Mouse (Mus musculus): ENCODE results near the gene Gga3.

Gene Gga3

DNA sequence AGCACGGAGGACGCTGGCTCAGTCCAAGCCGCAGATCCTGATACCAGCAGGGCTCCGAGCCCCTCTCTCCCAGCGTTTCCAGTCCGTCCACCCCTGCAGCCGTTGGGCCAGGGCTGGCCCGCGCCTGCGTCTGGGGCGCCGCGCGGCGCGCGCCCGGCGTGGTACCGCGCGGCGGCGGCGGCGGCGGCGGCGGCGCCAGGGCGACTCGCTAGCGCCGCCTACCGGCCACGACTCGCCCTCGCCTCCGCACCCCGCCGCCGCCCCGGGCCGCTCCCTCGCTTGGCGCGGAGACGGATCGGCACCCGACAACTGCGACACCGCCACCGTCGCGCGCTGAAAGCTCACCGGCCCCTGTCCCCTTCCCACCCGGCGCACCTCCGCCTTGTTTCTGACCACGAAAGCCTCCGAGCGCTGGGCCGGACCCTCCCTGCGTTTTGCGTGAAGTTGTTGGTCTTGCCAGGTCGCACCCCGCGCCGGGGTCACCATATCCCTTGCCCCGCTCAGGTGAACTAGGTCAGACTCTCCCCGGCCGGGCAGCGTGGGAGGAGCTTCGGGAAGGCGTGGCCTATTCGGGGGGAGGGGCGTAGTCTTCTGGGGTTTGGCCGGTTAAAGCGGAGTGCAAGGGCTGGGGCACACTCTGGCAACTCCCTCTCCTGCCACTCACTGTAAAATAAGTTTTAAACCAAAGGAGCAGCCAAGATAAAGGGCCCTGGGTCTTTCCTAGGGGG, 8.7 kb upstream of the Gga3 start, which contains the start of gene Mif4gd:
Gene Mif4gd (minus strand): TSS at position 560 of the 728 bp plus-strand sequence.
- peak; percentile 81 for DNase-seq (ENCODE audit: low read depth, low spot score)

- DNase-seq (ENCODE audit: low read depth, low spot score) = no peak
These were observed 8.2 kb upstream of the Gga3 start for GRCm38 (mm10) chr11:115612059-115612409.

- no peak for DNase-seq (ENCODE audit: low read depth, low spot score)
These were observed 7.3 kb upstream of the Gga3 start for GRCm38 (mm10) chr11:115611173-115611572.

DNA sequence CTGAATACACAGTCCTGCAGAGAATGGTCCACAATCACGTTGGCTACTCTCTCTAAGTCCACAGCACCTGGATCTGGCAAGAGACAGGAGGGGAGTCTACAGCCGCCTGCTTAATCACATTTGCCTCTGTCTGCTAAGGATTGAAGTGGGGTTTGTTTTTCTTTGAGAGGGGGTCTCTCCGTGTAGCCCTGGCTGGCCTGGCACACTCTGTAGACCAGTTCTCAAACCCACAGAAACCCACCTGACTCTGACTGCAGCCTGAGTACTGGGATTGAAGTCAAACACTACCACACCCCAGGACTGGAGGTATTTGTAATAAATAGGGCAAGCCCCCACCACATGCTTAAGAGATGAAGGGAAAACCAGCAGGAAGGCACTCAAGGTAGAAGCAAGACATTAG, 5.7 kb upstream of the Gga3 start:
- DNase-seq (ENCODE audit: low read depth, low spot score) = no peak

DNA sequence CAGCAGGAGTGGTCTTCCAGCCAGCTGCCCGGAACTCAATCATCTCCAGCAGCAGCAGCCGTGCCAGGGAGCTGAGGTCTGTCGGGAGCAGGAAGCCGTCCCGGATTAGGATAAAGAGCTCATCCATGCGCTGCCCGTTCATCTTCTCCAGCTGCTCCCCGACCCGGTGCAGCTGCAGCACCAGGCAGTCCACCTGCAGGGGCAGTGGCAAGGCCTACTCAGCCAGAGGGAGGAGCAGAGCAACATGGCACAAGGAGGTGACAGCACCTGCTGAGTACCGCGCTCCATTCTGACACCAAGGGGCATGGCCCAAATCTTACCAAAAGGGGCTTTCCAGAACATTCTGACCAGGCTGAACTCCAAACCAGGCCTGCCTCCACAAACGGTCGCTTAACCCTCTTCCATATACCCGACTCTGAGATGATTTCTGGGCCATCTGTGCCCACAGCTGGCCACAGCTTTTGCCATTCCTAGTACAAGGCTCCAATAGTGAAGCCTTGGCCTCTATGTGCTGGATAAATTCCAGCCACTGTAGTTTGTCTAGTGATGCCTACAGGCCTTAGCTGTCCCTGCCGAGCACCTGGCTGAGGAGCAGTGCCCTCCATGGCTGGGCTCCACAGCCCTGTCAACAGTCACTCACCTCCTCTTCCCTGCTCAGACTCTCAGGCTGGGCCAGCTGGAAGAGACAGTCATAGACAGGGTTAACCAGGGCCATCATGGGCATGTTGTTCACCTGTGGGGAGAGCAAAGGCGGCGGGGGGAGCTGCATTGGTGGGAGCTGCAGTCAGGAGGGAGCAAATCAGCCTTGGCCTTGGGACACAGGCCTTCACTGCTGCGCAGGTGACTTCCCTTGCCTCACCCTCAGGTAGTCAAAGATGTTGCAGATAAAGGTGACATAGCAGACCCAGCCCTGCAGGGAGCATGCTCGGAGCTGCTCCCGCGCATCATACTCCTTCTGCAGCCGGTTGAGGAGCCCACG, 4.9 kb upstream of the Gga3 start:
- peak; percentile 71 for DNase-seq (ENCODE audit: low read depth, low spot score)

- DNase-seq (ENCODE audit: low read depth, low spot score) = no peak
These were observed 2.9 kb upstream of the Gga3 start for GRCm38 (mm10) chr11:115606733-115607132.

DNA sequence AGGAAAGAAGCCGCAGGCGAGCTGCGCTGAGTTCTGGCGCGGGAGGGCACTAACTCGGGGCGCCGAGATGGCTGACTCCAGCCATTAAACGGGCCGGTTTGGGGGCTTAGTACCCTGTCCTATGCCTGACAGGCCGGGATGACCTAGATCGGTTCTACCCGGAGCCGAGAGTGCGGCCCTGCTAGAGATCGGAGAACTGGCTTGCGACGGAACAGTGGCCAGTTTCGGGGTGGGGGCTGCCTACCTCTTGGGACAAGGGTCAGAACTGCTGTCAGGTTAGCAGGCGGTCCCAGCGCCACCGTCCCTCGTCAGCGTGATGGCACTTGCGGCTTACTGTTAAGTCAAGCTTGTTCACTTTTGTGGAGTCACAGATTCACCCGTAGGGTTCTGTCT, 449 bp upstream of the Gga3 start:
- no peak for DNase-seq (ENCODE audit: low read depth, low spot score)

- no peak for DNase-seq (ENCODE audit: low read depth, low spot score)
These were observed 749 bp downstream of the Gga3 start for GRCm38 (mm10) chr11:115603128-115603475.

DNA sequence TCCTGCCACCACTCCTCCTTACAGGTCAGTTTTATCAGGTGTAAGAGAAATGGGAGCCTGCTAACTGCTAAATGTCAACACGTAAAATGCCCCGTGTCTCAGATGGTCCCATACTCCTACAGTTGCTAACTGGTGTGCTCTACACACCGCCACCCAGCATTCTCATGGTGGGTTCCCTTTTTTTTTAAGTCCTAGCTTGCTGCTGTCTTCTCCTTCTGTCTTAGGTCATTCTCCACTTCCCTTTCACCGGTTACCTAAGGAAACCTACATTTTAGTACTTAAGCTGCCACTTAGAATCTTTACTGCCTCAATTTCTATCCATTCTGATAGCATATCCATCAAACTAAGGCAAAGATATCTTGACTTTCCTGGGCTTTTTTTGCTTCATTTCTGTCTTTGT, 2.7 kb downstream of the Gga3 start:
- no peak for DNase-seq (ENCODE audit: low read depth, low spot score)

DNA sequence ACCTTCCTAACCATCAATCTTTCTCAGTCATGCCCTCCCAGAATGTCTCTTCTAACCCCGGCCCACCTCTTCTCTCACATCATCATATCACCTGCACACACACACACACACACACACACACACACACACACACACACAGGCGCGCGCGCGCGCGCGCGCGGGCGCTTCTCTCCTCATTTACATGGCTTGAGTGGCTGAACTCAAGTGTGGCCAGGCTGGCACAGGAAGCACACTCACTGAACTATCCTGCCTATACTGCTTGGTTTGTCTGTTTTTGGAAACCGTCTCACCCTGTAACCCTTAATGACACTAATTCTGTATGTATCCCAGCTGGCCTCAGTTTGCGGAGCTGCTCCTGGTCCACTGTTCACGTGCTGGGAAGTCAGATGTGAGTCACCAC, 3.1 kb downstream of the Gga3 start:
- DNase-seq (ENCODE audit: low read depth, low spot score) = no peak

DNA sequence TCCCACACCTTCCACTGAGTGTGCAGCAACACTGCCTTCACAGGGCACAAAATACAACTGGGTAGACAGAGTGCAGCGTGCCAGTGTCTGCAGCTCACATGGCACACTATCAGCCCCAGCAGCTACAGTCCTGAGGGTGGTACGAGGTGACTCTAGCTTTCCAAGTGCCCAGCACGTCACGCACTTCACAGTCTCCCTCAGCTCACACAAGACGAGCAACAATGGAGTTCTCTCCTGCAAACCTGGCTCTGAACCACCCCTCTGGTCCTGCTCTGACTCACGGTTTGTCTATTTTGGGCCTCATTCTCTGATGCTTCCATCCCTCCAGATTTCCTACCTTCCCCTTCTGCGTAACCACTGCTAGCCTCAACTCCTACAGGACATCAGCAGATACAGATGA, 4.1 kb downstream of the Gga3 start:
- DNase-seq (ENCODE audit: low read depth, low spot score) = no peak

- DNase-seq (ENCODE audit: low read depth, low spot score) = no peak
These were observed 5.5 kb downstream of the Gga3 start for GRCm38 (mm10) chr11:115598309-115598708.

DNA sequence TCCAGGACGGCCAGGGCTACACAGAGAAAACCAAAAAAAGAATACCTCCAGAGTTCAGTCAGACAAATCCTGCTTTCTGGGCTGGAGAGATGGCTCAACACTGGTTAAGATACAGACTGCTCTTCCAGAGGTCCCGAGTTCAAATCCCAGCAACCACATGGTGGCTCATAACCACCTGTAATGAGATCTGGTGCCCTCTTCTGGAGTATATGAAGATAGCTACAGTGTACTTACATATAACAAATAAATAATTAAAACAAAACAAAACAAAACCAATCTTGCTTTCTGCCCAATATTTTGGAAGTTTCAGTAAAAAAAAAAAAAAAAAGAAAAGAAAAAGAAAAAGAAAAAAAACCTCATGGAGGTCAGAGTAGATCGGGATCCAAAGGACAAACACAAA, 8.6 kb downstream of the Gga3 start:
- no peak for DNase-seq (ENCODE audit: low read depth, low spot score)

DNA sequence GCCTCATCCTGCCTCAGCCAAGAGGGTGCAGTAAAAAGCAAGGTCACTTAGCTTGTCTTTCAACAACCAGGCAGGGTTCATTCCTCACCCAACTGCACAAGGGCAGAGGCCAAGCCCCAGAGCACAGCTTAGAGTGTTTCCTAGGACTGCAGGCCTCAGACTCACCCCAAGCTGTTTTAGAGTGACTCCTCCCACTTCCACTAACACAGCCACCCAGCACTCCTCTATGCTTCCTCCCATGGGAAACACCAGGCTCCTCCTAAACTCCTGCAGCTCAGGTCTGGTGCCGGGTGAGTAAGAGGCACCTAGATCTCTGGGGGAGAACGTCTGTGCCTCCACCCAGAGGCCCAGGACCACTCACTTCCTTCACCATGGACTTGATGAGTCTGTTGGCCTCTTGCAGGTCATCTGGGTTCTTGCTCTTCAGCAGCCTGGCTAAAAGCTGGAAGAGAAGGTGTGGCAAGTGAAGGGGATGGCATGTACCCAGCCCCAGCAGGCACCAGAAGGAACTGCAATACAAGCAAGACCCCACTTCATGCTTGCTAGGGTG, 13.2 kb downstream of the Gga3 start:
- no peak for DNase-seq (ENCODE audit: low read depth, low spot score)

DNA sequence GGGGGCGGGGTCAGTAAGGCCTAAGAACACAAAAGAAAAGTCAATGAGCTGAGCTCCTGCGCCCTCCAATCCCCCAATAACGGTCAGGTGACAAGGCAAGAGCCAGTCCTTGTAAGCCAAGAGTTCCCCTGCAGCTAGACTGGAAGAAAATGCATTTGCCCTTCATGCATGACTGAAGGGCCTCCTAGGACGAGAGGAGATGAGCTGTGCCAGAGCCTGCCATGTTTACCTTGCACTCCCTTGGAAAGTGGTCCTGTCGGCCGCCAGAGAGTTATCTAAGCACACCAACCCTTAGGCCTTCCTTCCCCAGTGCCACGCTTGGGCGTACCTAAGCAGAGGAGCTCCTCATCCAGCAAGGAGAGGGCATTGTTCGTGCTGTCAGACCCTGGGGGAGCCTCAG, 15.9 kb downstream of the Gga3 start:
- DNase-seq (ENCODE audit: low read depth, low spot score) = no peak

GRCm38 (mm10) chr11:115586403-115586802, 17.4 kb downstream of the Gga3 start:
- DNase-seq (ENCODE audit: low read depth, low spot score) = no peak

DNA sequence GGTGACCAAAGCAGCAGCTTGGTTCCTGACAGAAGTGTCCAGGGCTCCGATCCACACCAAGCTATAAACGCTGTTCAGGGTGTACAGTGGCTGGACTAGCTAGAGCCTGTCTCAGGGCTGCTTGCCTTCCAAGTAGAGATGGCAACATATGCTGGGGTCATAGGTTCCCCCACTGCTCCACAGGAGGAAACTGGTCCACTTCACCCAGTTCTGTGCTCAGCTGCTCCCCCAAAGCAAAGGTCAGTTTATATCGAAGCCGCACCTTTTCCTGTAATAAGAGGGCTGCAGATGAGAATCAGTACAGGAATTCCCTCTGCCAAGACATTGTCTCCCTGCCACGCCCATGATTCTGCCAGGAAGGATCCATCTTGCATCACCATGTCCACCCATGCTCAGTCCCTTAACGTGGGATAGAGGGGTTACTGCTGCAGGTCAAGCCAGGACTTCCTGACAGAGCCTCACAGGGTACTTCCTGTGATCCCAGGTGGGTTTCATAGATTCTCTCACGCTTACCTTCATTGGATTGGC, 18.2 kb downstream of the Gga3 start:
- DNase-seq (ENCODE audit: low read depth, low spot score) = no peak

GRCm38 (mm10) chr11:115584376-115585073, 19.3 kb downstream of the Gga3 start:
- no peak for DNase-seq (ENCODE audit: low read depth, low spot score)

DNA sequence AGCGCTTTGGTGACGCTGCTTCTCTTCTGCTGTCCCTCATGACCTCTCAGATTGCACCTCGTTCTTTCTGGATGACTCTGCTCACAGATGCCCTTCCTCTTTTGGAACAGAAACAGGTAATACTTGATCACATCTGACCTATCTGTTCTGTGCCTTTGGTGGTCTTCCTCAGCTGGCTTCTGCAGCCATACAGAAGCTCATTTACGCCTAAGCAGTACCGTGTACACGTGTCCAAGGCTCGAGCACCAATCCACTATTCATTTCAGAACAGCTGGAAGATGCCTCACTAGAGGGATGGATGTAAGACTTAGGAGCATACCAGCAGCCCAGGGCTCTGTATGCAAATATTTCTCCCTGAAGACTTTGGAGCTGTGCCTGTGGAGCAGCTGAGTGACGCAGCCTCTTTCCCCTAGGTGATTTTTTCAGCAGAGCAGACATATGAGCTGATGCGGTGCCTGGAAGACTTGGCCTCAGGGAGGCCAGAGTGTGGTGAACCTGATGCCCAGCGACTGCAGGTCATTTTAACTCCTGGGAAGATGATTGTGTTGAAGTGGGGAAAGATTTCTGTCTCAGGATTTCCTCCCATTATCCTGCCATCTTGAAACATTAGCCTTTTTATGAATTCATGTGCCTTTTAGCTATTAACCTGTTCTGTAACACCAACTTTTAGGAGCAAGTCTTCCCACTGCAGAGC, 20.8 kb downstream of the Gga3 start:
- DNase-seq (ENCODE audit: low read depth, low spot score) = no peak

DNA sequence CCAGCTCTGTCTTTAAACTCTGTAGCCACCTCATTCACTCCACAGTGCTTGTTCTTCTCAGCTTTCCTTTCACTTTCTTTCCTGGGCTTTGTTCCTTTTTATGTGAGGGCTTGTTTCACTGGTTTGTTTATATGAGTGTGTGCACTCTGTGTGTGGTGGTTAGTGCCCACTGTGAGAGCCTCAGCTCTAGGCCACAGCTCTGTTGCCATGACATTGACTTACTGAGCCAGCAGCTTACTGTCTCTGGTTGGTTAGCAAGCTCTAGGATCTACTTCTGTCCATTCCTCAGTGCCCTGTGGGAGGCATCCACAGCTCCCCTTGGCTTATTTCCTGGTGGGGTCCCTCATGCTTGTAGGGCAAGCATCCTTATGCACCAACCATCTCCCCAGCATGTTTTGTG, 24.8 kb downstream of the Gga3 start:
- no peak for DNase-seq (ENCODE audit: low read depth, low spot score)

DNA sequence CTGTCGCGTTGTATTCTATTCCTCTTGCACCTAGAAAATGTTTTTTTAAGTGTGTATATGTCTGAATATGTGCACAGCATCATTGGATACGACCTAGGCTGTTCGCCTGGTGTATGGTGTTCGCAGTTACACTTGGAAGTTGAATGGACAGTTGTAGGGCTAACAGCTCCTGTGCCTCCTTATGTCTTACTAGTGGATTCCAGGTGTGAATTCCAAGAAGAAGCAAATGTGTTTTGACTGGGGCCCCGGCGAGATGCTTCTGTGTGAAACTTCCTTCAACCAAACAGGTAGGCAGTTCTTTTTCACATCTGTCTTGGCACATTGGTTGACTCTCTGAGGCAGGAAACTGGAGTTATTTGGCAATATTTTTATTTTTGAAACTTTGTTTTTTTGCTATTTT, 38.9 kb downstream of the Gga3 start:
- DNase-seq (ENCODE audit: low read depth, low spot score) = no peak

Measured in retina, postnatal 7 days (tissue).